Mouse (Mus musculus) left cerebral cortex, postnatal 4 days (tissue): Measurements from ENCODE around the gene Fank1. TPM values are rescaled to one million over a fixed set of nuclear protein-coding genes. Genes with fewer than 3 reads are reported as not detected.
A peak's percentile ranks its signal among the peaks of the same experiment; 100 is the strongest.
"Not testable (repeated sequence)": the region's sequence is repeated elsewhere in the genome, so short reads cannot be mapped to it uniquely, and the experiment has no call there.

ENCODE experiments used
- DNase-seq: peaks from one replicate; pipeline ENCODE4 v3.0.0-alpha.2; 2022
- intact Hi-C: fragments of 180-260 bp; cut with DNase I; formaldehyde crosslinking; loops from one replicate; pipeline ENCODE4 v1.15.1; 2025
- total RNA-seq, 2 experiments: library from RNA; stranded (reverse); gene quantifications; 2 replicates each; pipeline ENCODE4 v1.2.3; 2021

Gene Fank1
- total RNA-seq, 2 experiments from 2014 or later: 3.5 to 4.9 TPM

DNA sequence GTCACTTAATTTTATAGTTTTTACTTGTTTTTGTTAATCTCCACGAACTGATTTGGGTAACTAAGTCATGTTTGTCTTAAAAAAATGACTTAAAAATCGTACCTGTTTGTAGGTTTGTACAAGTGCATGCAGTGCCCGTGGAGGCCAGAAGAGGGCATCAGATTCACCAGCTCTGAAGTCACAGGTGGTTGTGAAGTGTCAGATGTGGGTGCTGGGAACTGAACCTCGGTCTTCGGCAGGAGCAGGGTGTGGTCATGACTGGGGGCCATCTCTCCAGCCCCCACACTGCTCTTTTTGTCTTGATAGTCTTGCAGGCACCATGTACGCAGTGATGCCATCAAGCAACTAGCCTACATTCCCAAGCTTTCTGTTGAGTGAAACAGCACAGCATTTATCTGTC, 47.1 kb downstream of the Fank1 start:
- intact Hi-C loops: no loop called here
- no peak for DNase-seq

DNA sequence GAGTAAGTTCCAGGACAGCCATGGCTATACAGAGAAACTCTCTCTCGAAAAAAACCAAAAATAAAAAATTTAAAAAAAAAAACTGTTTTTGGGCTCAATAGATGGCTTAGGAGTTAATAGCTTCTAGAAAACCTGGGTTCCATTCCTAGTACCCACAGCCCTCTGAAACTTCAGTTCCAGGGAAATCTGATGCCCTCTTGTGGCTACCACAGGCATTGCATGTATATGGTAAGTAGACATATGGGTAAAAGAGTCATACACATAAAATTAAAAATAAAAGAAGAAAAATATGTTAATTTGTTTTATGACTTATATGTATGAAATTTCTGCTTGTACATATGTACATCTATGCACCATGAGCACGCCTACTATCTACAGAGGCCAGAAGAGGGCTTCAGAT, 47.9 kb downstream of the Fank1 start:
- DNase-seq: no peak
- intact Hi-C loops: no loop called here

DNA sequence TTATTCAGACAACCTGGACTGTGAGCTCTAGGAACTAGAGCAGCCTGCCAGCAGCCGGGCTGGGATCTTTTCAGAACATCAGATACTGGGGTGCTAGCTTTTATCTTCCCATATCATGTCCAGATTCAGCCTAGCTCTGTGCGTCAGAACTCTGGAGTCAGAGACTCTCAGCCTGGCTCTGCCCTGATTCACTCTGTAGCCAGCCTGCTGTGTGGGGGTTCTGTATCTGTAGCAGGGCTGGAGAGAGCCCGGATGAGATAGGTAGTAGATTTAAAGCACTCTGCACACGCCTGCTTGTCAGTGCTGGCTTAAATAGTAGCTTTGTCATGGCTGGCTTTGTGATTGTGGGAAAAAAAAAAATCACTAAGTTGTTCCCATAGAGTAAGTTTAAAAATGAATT, 51.9 kb downstream of the Fank1 start:
- no peak for DNase-seq

DNA sequence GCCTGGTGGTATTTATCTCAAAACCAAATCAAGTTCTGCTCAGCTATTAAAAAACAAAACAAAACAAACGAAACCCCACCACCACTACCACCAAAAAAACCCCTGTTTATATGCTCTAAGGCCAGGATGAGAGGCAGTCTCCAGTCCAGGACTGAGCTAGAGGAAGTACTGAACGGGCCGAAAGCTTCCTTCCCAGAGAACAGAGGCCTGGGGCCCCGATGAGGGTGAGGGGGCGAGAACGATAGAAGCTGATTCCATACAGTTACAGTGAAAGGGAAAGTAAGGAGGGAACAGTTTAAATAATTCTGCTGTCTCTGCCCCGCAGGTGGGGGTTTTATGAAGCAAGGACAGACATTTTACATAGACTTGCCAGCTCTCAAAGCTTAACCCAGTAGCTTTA, 52.9 kb downstream of the Fank1 start:
- DNase-seq: no peak
- intact Hi-C loops: no loop called here

More for the DNA sequence above, 51.9 kb downstream of the Fank1 start:
- intact Hi-C loops: no loop called here

DNA sequence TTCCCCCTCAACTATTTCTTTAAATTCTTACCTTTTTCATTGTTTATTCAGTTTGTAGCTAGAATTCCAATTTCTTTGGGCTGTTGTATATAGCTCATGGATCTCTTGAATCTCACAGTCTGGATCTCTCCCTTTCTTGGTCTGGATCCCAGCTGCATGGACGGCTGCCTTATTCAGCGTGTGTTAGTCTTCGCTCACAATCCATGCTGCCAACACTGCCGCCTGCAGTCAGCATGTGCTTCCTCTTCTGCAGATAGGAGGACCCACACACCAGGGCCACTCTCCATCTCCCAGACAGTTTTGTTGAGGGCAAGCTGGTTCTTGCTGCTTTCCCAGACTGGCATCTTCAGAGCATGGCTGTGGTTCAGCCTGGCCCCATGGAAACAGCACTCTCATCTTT, 62.9 kb downstream of the Fank1 start:
- intact Hi-C loops: no loop called here
- DNase-seq: peak; percentile 23

DNA sequence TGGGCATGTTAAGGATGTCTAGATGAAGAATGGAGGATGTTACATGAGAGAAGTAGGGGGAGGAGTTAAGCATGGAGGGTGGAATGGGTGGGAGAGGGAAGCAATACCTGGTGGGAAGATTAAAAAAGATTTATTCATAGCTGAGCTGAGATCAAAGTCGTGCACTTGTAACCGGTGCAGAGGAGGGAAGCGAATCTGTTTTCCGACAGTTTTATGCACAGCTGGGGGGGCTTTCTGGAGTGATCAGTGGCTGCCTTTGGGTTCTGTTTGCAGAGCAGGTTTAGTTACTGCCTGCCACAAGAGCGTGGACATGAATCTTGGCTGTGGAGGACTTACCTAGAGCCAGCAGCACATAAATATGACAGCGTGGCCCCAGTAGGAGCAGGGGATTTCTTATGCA, 65.4 kb downstream of the Fank1 start:
- intact Hi-C loops: no loop called here
- DNase-seq: no peak

DNA sequence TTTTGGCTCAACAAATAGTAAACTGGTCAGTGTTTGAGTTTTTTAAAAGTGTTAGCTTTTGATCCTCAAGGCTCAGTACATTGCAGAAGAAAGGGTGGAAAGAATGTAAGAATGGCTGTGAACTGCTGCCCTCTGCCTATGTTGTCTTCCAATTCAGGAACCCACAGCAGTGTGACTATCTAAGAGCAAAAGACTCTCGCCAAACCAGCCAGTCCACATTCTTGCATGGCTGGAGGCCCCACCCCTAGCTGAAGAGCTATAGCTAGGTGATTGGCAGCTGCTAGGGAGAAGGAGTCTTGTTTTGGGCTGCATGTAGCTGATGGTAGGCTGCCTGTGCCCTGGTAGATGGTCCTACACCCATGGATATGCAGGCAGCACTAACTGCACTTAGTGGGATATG, 70.5 kb downstream of the Fank1 start:
- DNase-seq: no peak
- intact Hi-C loops: no loop called here

DNA sequence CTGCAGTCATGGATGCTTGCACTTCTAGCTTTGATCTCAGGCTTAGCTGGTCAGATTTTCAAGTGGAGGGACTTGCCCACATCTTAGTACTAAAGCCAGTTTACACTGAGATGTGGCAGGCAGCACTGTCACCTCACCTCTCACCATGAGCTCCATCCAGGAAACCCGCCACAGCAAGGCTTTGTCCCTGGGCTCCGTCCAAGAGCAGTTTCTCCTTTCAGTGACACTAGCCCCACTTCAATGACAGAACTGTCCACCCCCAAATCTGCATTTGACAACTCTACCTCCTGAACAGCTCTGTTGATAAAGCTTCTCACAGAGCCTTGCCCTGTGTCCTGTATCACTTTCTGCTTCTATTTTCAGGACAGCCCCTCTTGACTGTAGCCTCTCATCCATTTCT, 71.5 kb downstream of the Fank1 start:
- intact Hi-C loops: no loop called here
- DNase-seq: no peak

DNA sequence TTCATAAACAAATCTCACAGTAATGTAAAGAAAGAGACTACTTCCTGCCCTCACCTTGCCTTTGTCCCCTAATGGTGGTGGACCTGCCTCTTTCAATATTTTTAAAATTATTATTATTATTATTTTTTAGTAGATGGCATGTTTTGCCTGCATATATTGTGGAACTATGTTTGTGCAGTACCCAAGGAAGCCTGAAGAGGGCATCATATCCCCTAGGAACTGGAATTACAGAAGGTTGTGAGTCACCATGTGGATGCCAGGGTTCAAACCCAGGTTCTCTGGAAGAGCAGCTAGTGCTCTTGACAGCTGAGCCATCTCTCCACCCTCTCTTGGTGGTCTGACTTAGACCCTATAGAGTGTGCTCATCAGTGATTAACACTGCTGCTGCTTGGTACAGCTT, 74.1 kb downstream of the Fank1 start:
- no peak for DNase-seq
- intact Hi-C loops: no loop called here

DNA sequence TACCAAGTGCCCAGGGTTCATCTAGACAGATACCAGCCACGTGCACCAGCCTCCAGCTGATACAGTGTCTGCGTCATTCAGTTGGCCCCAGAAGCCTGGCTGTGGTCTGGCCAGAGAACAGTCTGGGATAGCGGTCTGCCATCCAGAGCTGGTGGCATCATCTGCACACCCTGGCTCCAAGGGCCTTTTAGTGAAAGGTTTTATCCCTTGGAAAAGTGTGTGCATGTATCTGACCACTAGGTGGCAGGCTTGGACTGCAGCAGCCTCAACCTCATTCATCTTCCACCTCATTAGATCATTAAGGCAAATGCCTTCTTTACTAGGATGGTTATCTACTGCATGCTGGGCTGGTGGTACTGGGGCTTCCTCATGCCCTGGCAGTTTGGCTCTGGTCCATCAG, 79.6 kb downstream of the Fank1 start:
- peak; percentile 84 for DNase-seq
- intact Hi-C loops: loop anchor here (2.0 to 5.0 kb wide), 2 partner anchors 366 to 493 kb away; no protein-coding TSS in a partner anchor

DNA sequence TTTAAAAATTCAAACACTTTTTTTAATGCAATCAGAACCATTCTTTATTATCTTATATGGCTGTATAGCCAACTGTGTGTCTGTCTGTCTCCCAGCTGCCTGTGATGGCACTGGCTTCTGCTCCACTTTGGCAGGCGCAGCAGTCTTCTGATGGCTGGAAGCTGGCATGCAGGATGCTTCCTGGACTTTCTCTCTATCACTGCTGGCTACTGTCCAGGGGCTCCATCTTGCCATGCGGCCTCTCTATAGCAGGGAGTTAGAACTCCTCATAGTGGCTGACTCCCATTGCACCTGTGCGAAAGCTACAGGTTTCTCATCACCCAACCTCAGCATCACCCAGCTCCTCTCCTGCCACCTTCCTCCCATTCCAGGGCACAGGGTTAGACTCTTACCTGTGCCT, 81.8 kb downstream of the Fank1 start:
- peak; percentile 85 for DNase-seq
- intact Hi-C loops: loop anchor here (5.0 kb wide), 1 partner anchor 364 kb away; no protein-coding TSS in a partner anchor

DNA sequence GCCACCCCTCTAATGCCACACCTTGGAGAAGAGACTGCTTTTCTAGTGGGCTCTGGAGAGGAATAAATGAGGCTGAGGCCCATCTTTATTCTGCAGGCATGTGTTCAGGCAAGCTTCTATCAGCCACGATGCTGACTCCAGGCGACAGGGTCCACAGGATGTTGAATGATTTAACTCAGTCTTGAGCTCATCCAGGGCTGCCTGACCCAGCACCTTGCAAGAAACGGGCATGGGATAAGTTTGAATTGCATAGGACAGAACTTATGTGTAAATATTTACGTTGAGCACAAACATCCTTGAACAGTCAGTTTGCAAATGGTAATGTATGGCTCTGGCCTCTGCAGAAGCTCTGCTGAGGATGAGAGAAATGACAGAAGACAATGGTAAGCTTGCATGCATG, 82.9 kb downstream of the Fank1 start:
- intact Hi-C loops: loop anchor here (5.0 kb wide), 1 partner anchor 363 kb away; no protein-coding TSS in a partner anchor
- no peak for DNase-seq

DNA sequence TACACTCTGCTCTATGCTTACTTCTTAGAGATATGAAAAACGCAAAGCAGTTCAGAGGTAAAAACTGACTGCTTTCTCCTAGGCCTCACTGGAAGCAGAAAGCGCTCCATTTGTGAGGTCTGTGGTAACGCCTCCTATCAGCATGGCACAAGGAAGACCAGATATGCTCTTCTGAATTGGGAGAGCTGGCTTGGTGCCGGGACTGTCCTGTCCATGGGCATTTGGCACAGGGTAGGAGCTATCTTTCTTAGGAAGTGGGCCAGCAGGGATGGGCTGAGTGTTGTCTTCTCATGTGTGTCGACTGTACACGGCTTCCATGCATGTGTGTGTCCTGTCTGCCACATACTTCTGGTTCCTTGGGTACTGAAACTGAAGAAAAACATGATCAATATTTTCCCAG, 85.6 kb downstream of the Fank1 start:
- intact Hi-C loops: loop anchor here (5.0 kb wide), 1 partner anchor 345 kb away; no protein-coding TSS in a partner anchor
- DNase-seq: peak; percentile 12

DNA sequence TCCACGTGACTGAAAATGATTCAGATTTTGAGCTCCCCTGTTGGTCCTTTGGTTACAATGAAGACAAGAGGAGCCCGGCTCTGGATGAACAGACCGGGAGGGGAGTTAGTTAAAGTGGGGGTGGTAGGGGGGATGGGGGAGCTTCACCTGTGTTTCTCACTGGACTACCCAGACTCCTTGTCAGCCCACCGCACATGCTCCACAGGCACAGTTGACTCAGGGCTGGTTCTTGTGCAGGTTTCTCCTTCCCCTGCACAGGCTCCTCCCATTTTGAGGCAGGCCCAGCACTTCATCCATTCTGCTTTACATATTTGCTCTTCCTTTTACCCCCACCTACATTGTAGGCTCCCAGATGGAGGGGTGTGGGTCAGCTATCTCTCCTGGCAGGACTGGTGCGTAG, 86.1 kb downstream of the Fank1 start:
- intact Hi-C loops: loop anchor here (5.0 kb wide), 1 partner anchor 345 kb away; no protein-coding TSS in a partner anchor
- no peak for DNase-seq

DNA sequence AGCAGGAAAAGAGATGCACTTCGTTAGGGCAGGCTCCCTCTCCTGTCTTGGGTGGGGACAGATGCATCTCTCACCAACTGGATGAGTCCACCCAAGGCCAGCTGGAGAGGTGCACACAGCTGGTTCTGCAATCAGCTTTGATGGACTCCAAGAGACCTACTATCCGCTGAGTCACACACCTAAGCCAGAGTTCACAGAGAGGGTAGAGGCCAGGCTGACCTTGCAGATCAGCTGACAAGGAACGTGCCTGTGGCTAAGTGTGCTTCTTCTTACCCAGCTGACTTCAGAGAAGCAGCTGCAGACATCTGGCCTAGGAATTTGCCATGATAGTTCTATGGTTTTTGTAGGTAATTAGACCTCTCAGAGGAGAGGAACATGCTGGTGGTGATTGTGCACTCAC, 86.5 kb downstream of the Fank1 start:
- intact Hi-C loops: loop anchor here (5.0 kb wide), 1 partner anchor 344 kb away; no protein-coding TSS in a partner anchor
- DNase-seq: no peak

DNA sequence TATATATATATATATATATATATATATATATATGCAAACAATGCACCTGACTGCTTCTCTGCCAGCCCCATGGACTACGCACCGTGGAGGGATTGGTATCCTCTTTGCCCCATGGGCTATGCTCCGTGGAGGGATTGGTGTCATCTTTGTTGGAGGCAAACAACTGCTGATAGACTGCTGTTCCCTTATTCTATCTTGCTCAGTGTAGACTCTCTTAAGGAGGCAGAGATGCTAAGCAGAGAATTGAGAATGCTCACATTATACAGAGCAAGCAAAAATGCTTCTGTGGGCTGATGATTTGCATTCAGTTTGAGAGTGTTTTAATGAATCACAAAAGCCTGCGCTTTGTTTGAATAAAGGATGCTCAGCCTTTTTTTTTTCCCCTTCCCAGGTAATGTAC, 87.0 kb downstream of the Fank1 start:
- intact Hi-C loops: loop anchor here (5.0 kb wide), 1 partner anchor 344 kb away; no protein-coding TSS in a partner anchor
- DNase-seq: no peak

DNA sequence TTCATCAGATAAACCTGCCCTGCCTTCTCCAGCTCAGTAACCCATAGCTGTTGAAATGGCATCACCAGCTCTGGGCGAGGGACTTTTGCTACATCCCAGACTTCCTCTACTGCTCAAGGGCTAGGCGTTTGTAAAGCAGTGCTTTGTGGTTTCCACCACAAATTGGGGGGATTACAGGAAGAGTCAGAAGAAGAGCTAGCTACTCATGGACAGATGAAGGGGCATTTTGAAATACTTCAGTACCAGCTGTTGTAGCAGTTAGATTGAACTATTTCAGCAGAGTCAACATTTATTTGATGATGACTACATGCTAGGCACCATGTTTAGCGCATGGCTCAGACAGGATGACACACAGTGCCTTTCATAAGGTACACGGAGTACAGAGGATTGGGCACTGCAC, 93.6 kb downstream of the Fank1 start:
- no peak for DNase-seq
- intact Hi-C loops: no loop called here

DNA sequence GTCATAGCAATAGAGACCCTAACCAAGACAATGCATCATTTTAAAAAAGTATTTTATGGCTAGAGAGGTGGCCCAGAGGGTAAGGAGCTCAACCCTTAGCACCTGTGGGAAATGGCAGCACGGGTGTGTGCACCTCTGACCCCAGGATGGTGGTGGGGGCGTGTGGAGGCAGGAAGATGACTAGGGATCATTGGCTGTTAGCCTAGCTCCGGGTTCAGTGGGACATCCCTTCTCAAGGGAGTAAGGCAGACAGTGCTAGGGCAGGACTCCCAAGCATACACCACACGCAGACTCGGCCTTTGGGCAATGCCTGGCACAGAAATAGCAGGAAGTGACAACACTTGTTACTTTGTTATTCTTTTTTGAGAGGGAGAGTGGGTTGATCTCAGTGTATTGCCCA, 96.0 kb downstream of the Fank1 start:
- no peak for DNase-seq
- intact Hi-C loops: no loop called here

DNA sequence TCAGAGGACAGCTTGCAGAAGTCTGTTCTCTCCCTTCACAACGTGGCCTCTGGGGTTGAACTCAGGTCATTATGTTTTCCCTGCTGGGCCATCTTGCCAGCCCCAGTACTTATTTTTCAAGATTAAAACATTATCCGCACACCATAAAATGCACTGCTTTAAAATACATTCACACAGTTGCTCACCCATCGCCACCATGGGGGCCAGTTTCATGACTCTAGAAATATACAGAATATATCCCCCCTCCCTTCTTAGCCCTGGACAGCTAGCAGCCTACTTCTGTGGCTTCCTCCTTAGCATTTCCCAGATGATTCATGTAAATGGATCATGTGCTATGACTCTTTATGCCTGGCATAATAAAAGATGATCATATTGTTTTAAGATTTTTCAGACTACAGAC, 99.5 kb downstream of the Fank1 start:
- DNase-seq: no peak
- intact Hi-C loops: no loop called here

DNA sequence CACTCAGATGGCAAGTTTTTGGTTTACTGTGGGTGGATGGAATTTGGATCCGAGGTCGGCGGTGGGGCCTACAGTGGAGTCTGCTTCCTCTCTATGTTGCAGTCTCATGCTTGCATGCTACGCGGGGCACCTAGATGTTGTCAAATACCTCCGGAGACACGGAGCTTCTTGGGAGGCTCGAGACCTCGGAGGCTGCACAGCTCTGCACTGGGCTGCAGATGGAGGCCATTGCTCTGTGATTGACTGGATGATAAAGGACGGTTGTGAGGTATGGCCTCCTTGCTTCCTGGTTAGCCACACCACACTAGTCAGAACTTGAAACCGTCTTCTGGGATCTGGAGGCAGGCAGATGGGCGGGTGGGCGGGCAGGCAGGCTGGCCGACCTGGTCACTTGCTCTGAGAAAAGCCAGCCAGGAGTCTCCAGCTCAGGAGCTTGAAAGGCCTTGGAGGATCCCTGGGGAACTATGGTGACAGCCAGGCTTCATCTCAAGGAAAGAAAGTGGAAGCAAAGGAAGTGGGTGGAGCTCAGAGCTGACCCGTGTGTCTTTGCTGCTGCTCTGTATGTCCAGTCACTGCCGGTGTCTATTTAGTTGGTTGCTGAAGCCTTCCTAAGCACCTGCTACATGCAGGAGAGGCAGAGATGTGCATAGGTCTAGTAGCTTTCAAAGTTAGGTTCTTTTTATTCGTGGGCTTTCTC, 100.1 kb downstream of the Fank1 start:
- intact Hi-C loops: no loop called here
- no peak for DNase-seq

DNA sequence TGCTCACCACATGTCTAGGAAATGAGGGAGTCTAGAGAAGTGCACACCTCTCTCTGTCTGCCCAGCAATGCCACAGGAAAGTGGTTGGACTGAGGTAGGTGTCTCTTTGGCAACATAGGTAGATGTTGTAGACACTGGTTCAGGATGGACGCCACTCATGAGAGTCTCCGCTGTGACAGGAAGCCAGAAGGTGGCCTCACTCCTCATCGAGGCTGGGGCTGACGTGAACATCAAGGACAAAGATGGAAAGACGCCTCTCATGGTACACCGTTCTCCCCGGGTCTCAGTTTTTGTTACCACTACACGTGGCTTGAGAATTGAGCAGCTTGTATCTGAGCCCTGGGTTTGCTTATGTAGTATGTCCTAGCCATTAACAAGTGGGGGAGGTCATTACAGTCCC, 103.1 kb downstream of the Fank1 start:
- intact Hi-C loops: no loop called here
- DNase-seq: no peak

DNA sequence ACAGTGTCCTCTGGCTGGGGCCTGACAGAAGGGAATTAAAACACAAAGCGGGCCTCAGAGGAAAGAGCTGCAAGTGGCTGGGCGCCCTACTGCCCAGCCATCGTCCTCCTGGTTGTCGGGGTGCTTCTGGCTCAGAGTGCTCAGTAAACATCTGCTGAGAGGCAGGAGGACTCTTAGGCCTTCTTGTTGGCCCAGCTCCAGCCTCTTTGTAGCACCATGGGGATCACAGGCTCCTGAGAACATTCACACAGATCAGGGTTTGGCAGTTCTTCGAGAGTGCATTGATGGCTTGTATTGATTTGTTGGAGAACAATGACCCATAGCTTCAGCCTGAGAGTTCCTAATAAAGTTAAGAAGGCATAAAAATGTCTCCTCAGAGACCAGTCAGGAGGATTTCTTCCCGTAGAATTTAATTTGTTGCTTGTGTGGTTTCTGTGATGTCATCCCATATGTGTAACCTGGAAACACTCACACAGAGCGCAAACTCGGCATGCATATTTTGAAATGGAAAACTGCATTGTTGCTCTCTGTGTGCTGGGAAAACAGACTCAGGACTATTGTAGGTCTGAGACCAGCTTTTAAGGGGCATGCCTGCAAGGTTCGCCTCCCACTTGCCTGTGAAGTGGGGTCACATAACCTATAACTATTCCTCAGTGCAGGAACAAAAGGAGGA, 108.2 kb downstream of the Fank1 start:
- intact Hi-C loops: not testable (repeated sequence)

More for the DNA sequence above, 108.2 kb downstream of the Fank1 start:
- DNase-seq: not testable (repeated sequence)
